Mouse (Mus musculus): ENCODE data around the gene Ugt1a10. TPM values are rescaled to one million over a fixed set of nuclear protein-coding genes. Genes with fewer than 3 reads are reported as not detected.

Gene Ugt1a10
- total RNA-seq, 1 experiment from 2014 or later, result not detected

GRCm38 (mm10) chr1:88231803-88232499 lies 176.8 kb downstream of the Ugt1a10 start:
- no peak for DNase-seq

- DNase-seq, result no peak
Measured at GRCm38 (mm10) chr1:88232664-88233380, 177.6 kb downstream of the Ugt1a10 start.

GRCm38 (mm10) chr1:88233421-88234247 lies 178.4 kb downstream of the Ugt1a10 start:
- no peak for DNase-seq

GRCm38 (mm10) chr1:88234248-88234610 lies 179.0 kb downstream of the Ugt1a10 start:
- DNase-seq, result no peak

- DNase-seq, result no peak
Measured at GRCm38 (mm10) chr1:88234646-88235045, 179.5 kb downstream of the Ugt1a10 start.

GRCm38 (mm10) chr1:88235046-88235893 lies 180.1 kb downstream of the Ugt1a10 start:
- DNase-seq, result no peak

GRCm38 (mm10) chr1:88235894-88236415 lies 180.8 kb downstream of the Ugt1a10 start:
- no peak for DNase-seq

GRCm38 (mm10) chr1:88237311-88237710 lies 182.1 kb downstream of the Ugt1a10 start:
- DNase-seq, result no peak

GRCm38 (mm10) chr1:88238771-88239170 lies 183.6 kb downstream of the Ugt1a10 start:
- no peak for DNase-seq

- no peak for DNase-seq
Measured at GRCm38 (mm10) chr1:88240072-88240471, 184.9 kb downstream of the Ugt1a10 start.

- DNase-seq, result no peak
Measured at GRCm38 (mm10) chr1:88240579-88240978, 185.4 kb downstream of the Ugt1a10 start.

GRCm38 (mm10) chr1:88243861-88244260 lies 188.7 kb downstream of the Ugt1a10 start:
- DNase-seq, result no peak

GRCm38 (mm10) chr1:88245881-88246280 lies 190.7 kb downstream of the Ugt1a10 start:
- DNase-seq, result no peak

GRCm38 (mm10) chr1:88246386-88246785 lies 191.2 kb downstream of the Ugt1a10 start:
- no peak for DNase-seq

- DNase-seq, result no peak
Measured at GRCm38 (mm10) chr1:88247660-88248059, 192.5 kb downstream of the Ugt1a10 start.

GRCm38 (mm10) chr1:88248658-88249057 lies 193.5 kb downstream of the Ugt1a10 start:
- DNase-seq, result no peak

GRCm38 (mm10) chr1:88249596-88249995 lies 194.4 kb downstream of the Ugt1a10 start:
- DNase-seq, result no peak

- no peak for DNase-seq
Measured at GRCm38 (mm10) chr1:88250023-88250422, 194.8 kb downstream of the Ugt1a10 start.

GRCm38 (mm10) chr1:88253106-88253505 lies 197.9 kb downstream of the Ugt1a10 start:
- DNase-seq, result no peak

GRCm38 (mm10) chr1:88253540-88253939 lies 198.4 kb downstream of the Ugt1a10 start:
- DNase-seq, result no peak

- no peak for DNase-seq
Measured at GRCm38 (mm10) chr1:88254793-88255465, 199.7 kb downstream of the Ugt1a10 start.

Measured in adrenal gland, postnatal 25 days (tissue).